Mouse (Mus musculus): ENCODE results near the gene Rbbp7.

The Rbbp7 gene

DNA sequence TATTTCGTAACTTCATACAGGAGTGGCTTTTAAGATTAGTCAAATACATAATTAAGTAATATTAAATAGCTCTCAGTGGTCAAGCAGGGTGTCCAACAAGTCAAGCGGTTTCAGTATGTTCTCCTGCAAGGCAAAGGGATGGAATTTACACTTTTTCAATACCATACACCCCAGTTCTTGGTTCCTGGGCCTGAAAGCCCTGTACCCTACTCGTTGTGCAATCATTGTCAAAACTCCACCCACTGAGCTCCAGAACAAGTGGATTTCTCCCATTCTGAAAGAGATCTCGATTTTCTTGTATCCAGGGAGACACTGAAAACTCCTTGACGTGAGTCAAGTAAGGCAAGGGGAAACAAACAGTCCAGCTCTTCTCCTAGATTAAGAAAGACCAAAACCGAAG lies 67.8 kb downstream of the Rbbp7 start:
- DNase-seq (ENCODE audit: low read depth, low spot score), result no peak
